Mouse (Mus musculus) adrenal gland, postnatal 4 days (tissue): Measurements from ENCODE around the gene Fgfr2. TPM values are rescaled to one million over a fixed set of nuclear protein-coding genes. Genes with fewer than 3 reads are reported as not detected.
"Not testable (repeated sequence)": the region's sequence is repeated elsewhere in the genome, so short reads cannot be mapped to it uniquely, and the experiment has no call there.

Experiments
- DNase-seq, 2 experiments: peaks; one replicate each; pipeline ENCODE4 v3.0.0; 2021 to 2022; ENCODE audit warnings: low spot score in 2 of 2, mixed read lengths in 2 of 2
- total RNA-seq, 2 experiments: library from RNA; stranded (reverse); gene quantifications; 2 replicates each; pipeline ENCODE4 v1.2.3; 2021

The Fgfr2 gene
- total RNA-seq, 2 experiments from 2014 or later: 205 to 210 TPM

DNA sequence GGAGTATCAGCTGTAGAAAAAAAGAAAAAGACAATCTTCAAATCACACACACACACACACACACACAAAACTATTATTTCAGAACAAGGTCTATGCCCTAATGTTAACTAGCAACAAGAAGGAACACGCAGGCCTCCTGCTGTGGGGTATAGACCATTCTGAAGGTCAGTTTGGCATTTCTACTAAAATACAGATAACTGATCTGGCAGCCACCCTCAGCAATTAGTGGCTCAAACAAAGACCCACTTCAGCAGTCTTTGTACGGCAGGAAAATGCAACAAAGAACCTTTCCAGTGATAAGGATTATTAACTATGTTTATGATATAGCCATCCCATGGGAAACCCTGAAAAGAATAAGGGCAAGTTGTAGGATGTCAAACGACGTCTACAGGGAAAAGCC lies 2586.1 kb downstream of the Fgfr2 start:
- DNase-seq: no peak

GRCm38 (mm10) chr7:130535174-130535573 lies 2588.0 kb downstream of the Fgfr2 start:
- no peak for DNase-seq

GRCm38 (mm10) chr7:130533316-130534260 lies 2589.6 kb downstream of the Fgfr2 start:
- DNase-seq: peak; percentile 72 to 85

- not testable (repeated sequence) for DNase-seq
These were observed 2592.0 kb downstream of the Fgfr2 start for GRCm38 (mm10) chr7:130531138-130531537.

DNA sequence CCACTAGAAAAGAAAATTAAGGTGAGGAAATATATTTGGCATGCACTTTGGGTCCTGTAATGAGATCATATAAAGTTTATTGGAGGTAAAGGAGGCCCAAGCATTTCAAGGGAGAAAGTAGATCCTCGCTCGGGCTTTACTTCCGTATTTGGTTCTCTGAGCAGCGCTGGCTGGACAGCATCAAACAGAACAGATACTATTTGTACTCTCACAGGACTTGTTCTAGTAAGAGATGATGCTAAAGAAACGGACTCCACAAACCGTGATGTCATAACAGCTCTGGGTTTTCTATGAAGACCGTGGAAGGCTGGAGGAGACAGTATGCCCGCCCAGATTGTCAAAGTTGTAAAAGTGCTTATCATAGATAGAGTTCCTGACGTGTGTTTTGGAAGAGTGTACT lies 2595.8 kb downstream of the Fgfr2 start:
- no peak for DNase-seq

DNA sequence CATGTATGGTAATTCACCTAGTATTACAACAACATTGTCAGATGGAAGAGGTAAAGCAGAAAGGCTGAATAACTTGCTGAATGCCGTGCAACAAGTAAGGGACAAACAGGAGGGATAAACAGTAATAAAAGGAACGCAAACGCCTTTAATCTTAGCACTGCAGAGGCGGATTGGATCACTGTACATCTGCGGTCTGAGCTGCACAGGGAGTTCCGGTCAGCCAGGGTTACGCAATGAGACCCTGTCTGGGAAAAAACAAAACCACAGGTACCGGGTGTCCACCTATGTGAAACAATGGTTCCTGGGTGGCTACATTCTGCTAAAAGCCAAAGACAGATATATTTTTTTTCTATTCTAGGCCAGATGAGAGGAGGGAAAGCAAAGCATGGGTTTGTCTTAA lies 2599.7 kb downstream of the Fgfr2 start:
- no peak for DNase-seq

DNA sequence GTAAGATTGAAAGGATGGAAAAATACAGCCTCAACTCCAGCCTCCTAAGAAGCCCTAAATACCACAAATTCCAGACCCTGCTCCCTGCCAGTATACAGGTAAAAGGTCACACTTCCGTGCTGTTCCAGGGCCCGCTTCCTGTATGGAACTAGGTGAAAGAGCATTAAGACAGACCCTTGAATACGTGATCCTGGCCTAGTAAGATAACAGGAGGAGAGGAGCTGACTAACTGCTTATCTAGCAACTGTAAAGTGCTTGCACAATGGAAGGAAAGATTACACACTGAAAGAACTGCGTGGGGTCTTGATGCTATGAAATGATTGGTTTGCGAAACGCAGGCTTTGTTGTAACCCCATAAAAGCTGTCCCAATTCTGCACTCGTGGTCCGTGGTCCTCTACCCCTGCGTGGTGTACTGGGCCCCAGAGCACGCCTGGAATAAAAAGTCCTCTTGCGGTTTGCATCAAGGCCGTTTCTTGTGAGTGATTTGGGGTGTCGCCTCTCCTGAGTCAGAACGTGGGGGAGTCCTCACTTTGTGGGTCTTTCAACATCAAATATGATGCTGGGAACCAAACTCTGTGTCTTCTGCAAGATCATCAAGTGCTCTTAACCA lies 2602.2 kb downstream of the Fgfr2 start:
- no peak for DNase-seq

DNA sequence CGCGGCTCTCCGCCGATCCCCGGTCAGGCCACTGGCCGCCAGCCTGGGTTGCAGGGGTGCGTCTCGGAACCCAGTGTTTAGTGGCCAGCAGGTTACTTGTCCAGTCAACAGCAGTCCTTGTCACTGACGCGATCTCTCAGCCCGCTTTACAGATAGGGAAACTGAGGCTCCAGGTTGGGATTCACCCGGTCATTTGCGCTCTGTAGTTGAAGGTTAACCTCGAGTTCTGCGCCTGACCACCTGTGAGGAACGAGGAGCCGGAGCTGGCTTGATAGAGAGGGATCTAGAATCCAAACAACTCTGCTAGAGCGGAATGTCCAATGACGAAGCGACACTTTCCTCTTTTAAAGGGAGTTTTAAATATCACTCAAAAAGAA lies 2603.1 kb downstream of the Fgfr2 start, which contains the start of gene Ate1:
Gene Ate1 (minus strand): TSS at position 321 of the 377 bp plus-strand sequence.
- DNase-seq: no peak

DNA sequence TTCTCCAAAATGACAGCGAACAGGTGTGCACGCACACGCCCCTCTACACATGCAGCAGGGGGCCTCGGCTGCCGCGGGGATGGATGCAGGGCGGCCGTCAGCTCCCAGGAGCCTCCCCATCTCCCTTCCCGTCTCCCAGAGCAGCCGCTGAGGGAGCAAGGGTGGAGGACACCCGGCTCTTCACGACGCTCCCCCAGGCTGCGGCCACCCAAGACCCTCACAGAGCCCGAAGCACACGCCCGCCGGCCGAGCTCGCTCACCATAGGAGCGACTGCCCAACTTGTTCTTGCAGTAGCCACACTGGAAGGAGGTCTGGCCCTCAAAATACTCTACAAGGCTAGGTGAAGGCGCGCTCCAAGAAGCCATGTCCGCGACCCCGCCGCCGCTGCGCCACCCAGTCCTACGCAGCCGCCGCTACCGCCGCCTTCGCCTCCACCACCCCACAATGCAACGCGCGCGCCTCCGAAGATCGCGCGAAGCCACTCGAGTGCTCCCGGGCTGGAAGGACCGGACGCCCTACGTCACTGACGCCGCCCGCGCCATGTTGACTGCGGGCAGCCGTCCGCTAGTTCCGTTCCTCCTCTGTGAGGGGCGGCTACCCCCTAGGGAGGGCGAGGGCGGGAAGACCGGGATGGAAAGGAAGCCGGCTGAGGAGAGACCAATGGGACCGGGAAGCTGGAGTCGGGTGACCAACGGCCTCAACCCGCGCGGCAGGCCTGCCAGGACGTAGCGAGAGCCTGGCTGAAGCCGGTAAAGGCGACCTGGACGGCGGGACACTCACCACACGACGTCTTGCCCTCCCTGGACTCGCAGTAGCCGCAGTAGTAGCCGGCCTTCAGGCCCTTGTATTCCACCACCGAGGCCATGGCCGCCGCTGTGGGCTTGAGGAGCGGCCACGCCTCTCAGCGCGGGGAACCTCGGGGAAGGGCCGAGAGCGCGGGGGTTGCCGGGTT lies 2603.8 kb downstream of the Fgfr2 start:
- peak; percentile 95 to 96 for DNase-seq

- no peak for DNase-seq
These were observed 2604.7 kb downstream of the Fgfr2 start for GRCm38 (mm10) chr7:130518213-130519095.

- DNase-seq: no peak
These were observed 2612.9 kb downstream of the Fgfr2 start for GRCm38 (mm10) chr7:130510243-130510642.

- no peak for DNase-seq
These were observed 2620.1 kb downstream of the Fgfr2 start for GRCm38 (mm10) chr7:130503006-130503405.

DNA sequence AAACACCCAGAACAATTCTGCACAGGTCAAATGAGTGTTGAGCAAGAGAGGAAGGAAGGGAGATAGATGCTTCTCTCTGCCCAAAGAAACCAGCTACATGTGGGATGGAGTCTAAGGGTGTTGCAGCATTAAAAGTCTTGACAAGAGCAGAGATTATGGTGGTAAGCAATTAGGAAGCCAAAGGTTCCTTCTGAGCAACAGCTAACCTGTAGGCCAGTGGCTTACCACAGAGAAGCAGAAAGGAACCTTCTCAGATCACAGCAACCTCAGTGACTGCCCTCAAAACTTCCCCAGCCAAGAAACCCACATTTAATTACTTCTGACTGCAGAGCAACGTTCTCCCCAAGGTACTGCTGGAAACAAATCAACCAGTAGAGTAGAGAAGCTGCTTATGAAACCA lies 2621.7 kb downstream of the Fgfr2 start:
- DNase-seq: no peak

DNA sequence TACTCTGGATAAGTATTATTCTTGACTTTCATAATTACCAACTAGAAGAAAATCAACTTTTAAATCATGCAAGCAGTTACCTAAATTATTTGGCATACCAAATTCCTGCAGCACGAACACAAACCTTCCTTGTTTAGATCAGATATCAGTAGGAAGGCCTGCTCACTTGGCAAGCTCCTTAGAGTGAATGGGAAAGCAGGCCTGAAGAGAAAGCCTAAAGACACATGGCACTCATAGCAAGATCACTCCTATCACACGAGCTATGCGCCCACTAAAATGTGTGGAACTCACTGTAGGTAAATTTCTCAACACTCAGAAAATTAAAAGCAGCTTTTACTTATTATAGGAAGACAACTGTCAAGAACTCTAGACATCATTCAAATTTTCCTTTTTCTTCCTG lies 2629.8 kb downstream of the Fgfr2 start:
- no peak for DNase-seq

DNA sequence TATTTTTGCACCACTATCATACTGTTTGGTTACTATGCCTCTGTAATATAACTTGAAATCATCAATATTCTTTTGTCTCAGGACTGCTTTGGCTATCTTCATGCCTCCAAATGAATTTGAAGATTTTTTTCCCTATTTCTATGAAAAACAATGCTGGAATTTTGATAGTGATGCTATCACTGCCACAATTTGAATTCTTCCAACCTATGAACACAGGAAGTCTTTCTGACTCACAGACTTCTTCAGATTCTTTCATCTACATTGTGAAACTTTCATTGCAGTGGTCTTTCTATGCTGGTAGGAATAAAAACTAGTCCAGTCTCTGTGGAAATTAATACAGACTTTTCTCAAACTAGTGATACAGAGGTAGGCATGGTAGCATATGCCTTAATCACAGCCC lies 2631.1 kb downstream of the Fgfr2 start:
- no peak for DNase-seq

DNA sequence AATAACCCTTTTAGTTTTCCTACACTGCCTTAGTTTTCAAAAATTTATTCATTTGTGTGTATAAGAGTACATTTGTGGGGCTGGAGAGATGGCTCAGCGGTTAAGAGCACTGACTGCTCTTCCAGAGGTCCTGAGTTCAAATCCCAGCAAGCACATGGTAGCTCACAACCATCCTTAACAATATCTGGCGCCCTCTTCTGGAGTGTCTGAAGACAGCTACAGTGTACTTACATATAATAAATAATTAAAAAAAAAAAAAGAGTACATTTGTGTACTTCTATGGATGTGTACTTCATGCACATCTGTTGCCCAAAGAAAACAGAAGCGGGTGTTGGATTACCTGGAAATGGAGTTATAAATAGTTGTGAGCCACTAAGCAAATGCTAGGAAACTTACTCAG lies 2644.1 kb downstream of the Fgfr2 start:
- not testable (repeated sequence) for DNase-seq

GRCm38 (mm10) chr7:130475970-130476369 lies 2647.2 kb downstream of the Fgfr2 start:
- DNase-seq: no peak

DNA sequence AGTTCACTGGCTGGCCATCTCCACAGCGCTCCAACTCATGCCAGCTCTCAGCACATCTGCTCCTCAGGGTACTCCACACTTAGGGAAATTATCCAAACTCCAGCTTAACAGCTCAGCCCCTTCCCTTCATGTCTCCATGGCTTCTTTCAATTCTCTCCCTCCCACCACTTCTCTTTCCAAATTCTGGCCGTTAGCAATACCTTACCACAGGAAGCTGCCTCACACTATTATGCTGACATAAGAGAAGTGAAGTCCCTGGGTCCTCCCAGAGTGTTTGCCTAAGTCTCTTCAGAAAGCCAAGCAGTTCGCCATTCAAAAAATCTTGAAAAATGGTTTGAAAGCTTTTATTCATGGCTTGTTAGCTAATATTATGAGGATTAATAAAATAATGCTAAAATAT lies 2649.3 kb downstream of the Fgfr2 start:
- DNase-seq: no peak

DNA sequence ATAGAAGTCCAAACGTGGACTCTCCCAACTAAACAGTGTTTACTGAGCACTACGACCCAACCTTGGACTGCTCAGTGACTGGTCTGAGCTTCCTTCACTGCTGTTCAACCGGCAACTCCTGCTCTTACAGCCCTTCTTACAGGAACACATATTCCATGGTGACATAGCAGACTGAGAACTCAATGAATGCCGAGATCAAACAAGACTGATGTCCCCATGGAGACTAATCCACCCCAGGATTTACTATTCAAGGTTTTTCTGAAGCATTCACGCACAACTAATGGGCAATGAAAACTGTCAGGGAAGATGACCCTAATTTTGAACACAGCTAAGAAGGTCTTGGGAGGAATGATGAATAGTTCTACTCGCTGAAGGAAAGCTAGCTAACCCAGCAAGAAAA lies 2650.5 kb downstream of the Fgfr2 start:
- no peak for DNase-seq

DNA sequence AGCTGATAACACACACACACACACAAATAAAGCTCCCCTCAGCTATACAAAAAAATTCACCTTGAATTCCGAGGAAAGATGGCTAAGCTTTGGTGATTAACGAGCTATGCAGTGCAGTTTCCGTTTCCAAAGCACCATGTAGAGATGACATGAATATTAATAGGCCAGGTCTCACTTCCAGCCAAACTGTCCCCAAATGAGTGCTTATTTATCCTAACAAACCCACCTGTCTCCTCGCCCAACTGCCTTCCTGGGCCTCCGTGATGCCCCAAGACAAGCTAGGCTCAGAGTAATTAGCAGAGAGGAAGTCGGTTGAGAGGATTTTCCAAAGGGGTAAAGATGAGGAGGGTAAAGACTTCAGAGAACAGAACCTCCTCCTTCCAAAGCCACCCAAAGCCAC lies 2652.1 kb downstream of the Fgfr2 start:
- DNase-seq: no peak
